Mouse (Mus musculus): Measurements from ENCODE around the gene Slc10a1. TPM values are rescaled to one million over a fixed set of nuclear protein-coding genes. Genes with fewer than 3 reads are reported as not detected.

The Slc10a1 gene
- 0.08 TPM in 1 of 2 replicates, not detected in the other for polyA plus RNA-seq (2012; rRNA removed; ENCODE audit: low replicate concordance)

GRCm38 (mm10) chr12:80968605-80969004 is at the start of gene Slc10a1:
Gene Slc10a1 (minus strand): TSS chr12:80968705.

GRCm38 (mm10) chr12:80945334-80945995 is 23.0 kb downstream of the Slc10a1 start, which contains the start of gene Srsf5:
Gene Srsf5 (plus strand): TSS chr12:80945504.

Other genes starting within 250 kb of the Slc10a1 start
- gene Ccdc177, start 208.0 kb downstream of the Slc10a1 start, polyA plus RNA-seq (2012; rRNA removed; ENCODE audit: low replicate concordance): 0.07 and 0.09 TPM in 2 replicates
- gene Susd6, start 178.2 kb downstream of the Slc10a1 start, polyA plus RNA-seq (2012; rRNA removed; ENCODE audit: low replicate concordance): 44.0 and 45.9 TPM in 2 replicates
- 85.2 and 137 TPM in 2 replicates for gene Srsf5, start 23.2 kb downstream of the Slc10a1 start, polyA plus RNA-seq (2012; rRNA removed; ENCODE audit: low replicate concordance)
- 2.6 and 5.3 TPM in 2 replicates for gene Smoc1, start 58.1 kb upstream of the Slc10a1 start, polyA plus RNA-seq (2012; rRNA removed; ENCODE audit: low replicate concordance)

Data from duodenum, adult 2 months (tissue).